Mouse (Mus musculus) liver, embryonic 15.5 days (tissue): Measurements from ENCODE around the gene Enpp1. TPM values are rescaled to one million over a fixed set of nuclear protein-coding genes. Genes with fewer than 3 reads are reported as not detected.

Source experiments
- ATAC-seq: fragments of 200-750 bp; cut with Nextera tagmentation; 2 replicates; pipeline ENCODE4 v1.8.0; 2017; ENCODE audit warnings: moderate number of reproducible peaks, mild to moderate bottlenecking, moderate library complexity; ENCODE audit not compliant: insufficient read depth
- H3K27ac ChIP-seq: fragments of 300-500 bp; sonication (generic); replicated peaks from 2 replicates; pipeline ENCODE4 v1.5.1; 2015; ENCODE audit warnings: mild to moderate bottlenecking, inconsistent platforms
- H3K27me3 ChIP-seq: fragments of 300-500 bp; sonication (generic); 2 replicates; pipeline ENCODE4 v1.6.1; 2015; ENCODE audit warnings: mild to moderate bottlenecking, inconsistent platforms
- H3K36me3 ChIP-seq: fragments of 300-500 bp; sonication (generic); replicated peaks from 2 replicates; pipeline ENCODE4 v1.6.1; 2015; ENCODE audit warnings: moderate library complexity, mild to moderate bottlenecking, inconsistent platforms
- H3K4me1 ChIP-seq: fragments of 300-500 bp; sonication (generic); replicated peaks from 2 replicates; pipeline ENCODE4 v1.6.1; 2015; ENCODE audit warnings: inconsistent platforms
- H3K4me2 ChIP-seq: fragments of 300-500 bp; sonication (generic); 2 replicates; pipeline ENCODE4 v1.6.1; 2015; ENCODE audit warnings: moderate library complexity, mild to moderate bottlenecking, inconsistent platforms
- H3K4me3 ChIP-seq: fragments of 300-500 bp; sonication (generic); replicated peaks from 2 replicates; pipeline ENCODE4 v1.5.1; 2015; ENCODE audit warnings: mild to moderate bottlenecking, inconsistent platforms
- H3K9ac ChIP-seq: fragments of 300-500 bp; sonication (generic); 2 replicates; pipeline ENCODE4 v1.6.1; 2015; ENCODE audit warnings: moderate library complexity, mild to moderate bottlenecking, inconsistent platforms
- H3K9me3 ChIP-seq: fragments of 300-500 bp; sonication (generic); replicated peaks from 2 replicates; pipeline ENCODE4 v1.6.1; 2016; ENCODE audit warnings: inconsistent platforms
- WGBS: fragments of 180-500 bp; shearing (Covaris S2); methylation state at CpG from one replicate; pipeline ENCODE4 v1.1.7; 2015; ENCODE audit warnings: mixed read lengths; ENCODE audit not compliant: insufficient replicate concordance; 5-methylcytosine and 5-hydroxymethylcytosine counted together
- polyA plus RNA-seq: library from polyadenylated mRNA; unstranded; fragments of >200 nt; fragmentation: Nextera tagmentation; extraction: Ambion mirVana; gene quantifications from 2 replicates; pipeline ENCODE4 v1.2.1, GENCODE M21; 2015

The Enpp1 gene
- polyA plus RNA-seq, 1 experiment from 2014 or later = 2.0 TPM

DNA sequence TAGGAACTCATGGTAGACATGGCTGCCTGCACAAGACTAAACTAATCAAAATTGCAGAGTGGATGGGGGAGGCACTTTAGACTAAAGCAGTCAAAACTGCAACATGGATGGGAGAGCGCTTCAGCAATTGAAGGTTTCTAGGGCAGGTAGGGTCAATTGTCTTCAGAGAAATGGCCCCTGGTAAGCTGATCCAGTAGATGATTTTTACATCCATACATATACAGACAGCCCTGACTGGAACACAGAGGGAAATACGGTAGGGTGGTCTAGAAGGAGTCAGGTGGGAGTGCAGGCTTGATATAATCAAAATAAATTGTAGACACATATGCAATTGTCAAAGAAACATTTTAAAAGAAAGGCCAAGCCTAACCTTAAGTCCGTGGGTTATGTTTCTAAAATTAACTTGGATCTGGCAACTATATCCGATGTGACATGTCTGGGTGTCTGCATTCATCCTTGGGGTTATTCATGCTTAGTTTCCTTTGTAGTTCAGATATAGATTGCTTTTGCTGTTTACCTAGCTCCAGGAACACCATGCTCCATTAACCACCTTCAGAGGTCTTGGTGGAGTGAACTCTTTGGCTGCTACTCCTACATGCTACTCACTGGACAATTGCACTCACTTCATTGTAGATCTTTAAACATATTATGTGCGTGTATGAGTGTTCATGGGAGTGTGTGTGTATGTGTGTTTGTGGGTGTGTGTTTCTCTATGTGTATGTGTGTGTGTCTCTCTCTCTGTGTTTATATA lies 23.2 kb upstream of the Enpp1 start:
- H3K9ac ChIP-seq = no peak overlapping the region
- H3K4me1 ChIP-seq = peaks cover 6% of the 10 kb centered on the region
- no peak overlapping the region for H3K4me3 ChIP-seq
- no peak for ATAC-seq
- no peaks in the 10 kb centered on the region for H3K36me3 ChIP-seq
- no peak overlapping the region for H3K4me2 ChIP-seq
- H3K9me3 ChIP-seq = no peaks in the 10 kb centered on the region
- H3K27ac ChIP-seq = no peak overlapping the region
- H3K27me3 ChIP-seq = no peaks in the 10 kb centered on the region
- WGBS = 66% methylated on average over 5 of the region's 5 CpGs

DNA sequence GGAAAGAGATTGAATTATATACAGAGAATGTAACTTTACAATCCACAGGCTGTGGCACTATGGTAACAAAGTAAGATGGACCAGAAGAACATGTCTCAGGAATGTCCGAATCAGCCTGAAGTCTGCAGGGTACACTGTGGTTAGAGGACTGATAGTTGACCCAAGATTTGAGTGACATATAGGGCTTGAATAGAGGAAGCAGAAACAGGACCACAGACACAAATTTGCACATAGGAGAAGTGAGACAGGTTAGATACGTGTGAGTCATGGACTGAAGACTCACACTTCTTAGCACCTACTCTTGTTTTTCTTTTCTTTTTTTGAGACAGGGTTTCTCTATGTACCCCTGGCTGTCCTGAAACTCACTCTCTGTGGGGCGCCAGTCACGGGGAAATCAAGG lies 15.5 kb upstream of the Enpp1 start:
- Histone ChIP-seq H3K27ac (no peak overlapping the region), H3K4me1 (peaks cover 6% of the 10 kb centered on the region), H3K9ac (no peak overlapping the region), H3K9me3 (no peaks in the 10 kb centered on the region), H3K4me3 (no peak overlapping the region), H3K27me3 (no peaks in the 10 kb centered on the region), H3K4me2 (no peak overlapping the region), H3K36me3 (no peaks in the 10 kb centered on the region)
- 48% methylated on average over 4 of the region's 4 CpGs for WGBS
- no peak for ATAC-seq

- no peak overlapping the region for H3K9ac ChIP-seq
- H3K4me3 ChIP-seq = no peak overlapping the region
- ATAC-seq = no peak
- no peaks in the 10 kb centered on the region for H3K27me3 ChIP-seq
- no peaks in the 10 kb centered on the region for H3K9me3 ChIP-seq
- no peak overlapping the region for H3K27ac ChIP-seq
- 73% methylated on average over 2 of the region's 2 CpGs for WGBS
- no peaks in the 10 kb centered on the region for H3K36me3 ChIP-seq
- H3K4me1 ChIP-seq = no peaks in the 10 kb centered on the region
- H3K4me2 ChIP-seq = no peak overlapping the region
Observed at GRCm38 (mm10) chr10:24725197-24725596, 13.2 kb upstream of the Enpp1 start.

- no peaks in the 10 kb centered on the region for H3K27me3 ChIP-seq
- WGBS = 77% methylated on average over 3 of the region's 3 CpGs
- no peaks in the 10 kb centered on the region for H3K9me3 ChIP-seq
- no peak overlapping the region for H3K4me3 ChIP-seq
- H3K4me1 ChIP-seq = peaks cover 6% of the 10 kb centered on the region
- no peak overlapping the region for H3K27ac ChIP-seq
- no peak overlapping the region for H3K4me2 ChIP-seq
- H3K9ac ChIP-seq = no peak overlapping the region
- no peak for ATAC-seq
- H3K36me3 ChIP-seq = no peaks in the 10 kb centered on the region
Observed at GRCm38 (mm10) chr10:24721841-24722240, 9.9 kb upstream of the Enpp1 start.

GRCm38 (mm10) chr10:24719383-24719782 lies 7.4 kb upstream of the Enpp1 start:
- WGBS = 71% methylated on average over 4 of the region's 4 CpGs
- H3K36me3 ChIP-seq = no peaks in the 10 kb centered on the region
- H3K4me3 ChIP-seq = no peak overlapping the region
- H3K27ac ChIP-seq = no peak overlapping the region
- H3K4me1 ChIP-seq = peaks cover 6% of the 10 kb centered on the region
- H3K27me3 ChIP-seq = no peaks in the 10 kb centered on the region
- H3K9ac ChIP-seq = no peak overlapping the region
- no peak for ATAC-seq
- no peak overlapping the region for H3K4me2 ChIP-seq
- no peaks in the 10 kb centered on the region for H3K9me3 ChIP-seq

GRCm38 (mm10) chr10:24718720-24719119 lies 6.8 kb upstream of the Enpp1 start:
- Histone ChIP-seq H3K36me3 (no peaks in the 10 kb centered on the region), H3K9ac (no peak overlapping the region), H3K9me3 (no peaks in the 10 kb centered on the region), H3K27me3 (no peaks in the 10 kb centered on the region), H3K27ac (no peak overlapping the region), H3K4me2 (no peak overlapping the region), H3K4me1 (peaks cover 6% of the 10 kb centered on the region), H3K4me3 (no peak overlapping the region)
- WGBS = 29% methylated on average over 11 of the region's 11 CpGs
- ATAC-seq = no peak

DNA sequence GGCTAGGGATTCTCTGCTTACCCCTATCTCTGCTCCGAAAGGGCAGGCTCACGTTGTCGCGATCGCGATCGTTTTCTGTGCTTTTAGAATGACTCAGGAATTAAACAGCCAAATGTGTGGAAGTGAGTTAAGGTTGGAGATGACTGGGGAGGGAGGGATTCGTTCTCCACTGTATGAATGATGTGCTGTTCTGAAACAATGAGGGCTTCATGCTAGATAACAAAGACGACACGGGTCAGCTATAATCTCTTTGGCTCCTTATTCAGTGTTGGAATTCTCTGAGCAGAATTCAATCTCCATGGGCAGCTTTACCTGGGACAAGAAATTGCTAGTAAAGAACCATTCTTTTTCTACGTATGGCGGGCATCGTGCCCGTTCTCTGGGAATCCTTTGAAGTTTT lies 6.1 kb upstream of the Enpp1 start:
- H3K9me3 ChIP-seq = no peaks in the 10 kb centered on the region
- no peak for ATAC-seq
- H3K36me3 ChIP-seq = no peaks in the 10 kb centered on the region
- peaks cover 6% of the 10 kb centered on the region for H3K4me1 ChIP-seq
- H3K4me3 ChIP-seq = no peak overlapping the region
- 43% methylated on average over 14 of the region's 14 CpGs for WGBS
- H3K9ac ChIP-seq = no peak overlapping the region
- H3K27ac ChIP-seq = no peak overlapping the region
- H3K27me3 ChIP-seq = 0 out of 2 replicates have a peak, but pooled peaks cover under 1% of the 10 kb centered on the region
- no peak overlapping the region for H3K4me2 ChIP-seq

DNA sequence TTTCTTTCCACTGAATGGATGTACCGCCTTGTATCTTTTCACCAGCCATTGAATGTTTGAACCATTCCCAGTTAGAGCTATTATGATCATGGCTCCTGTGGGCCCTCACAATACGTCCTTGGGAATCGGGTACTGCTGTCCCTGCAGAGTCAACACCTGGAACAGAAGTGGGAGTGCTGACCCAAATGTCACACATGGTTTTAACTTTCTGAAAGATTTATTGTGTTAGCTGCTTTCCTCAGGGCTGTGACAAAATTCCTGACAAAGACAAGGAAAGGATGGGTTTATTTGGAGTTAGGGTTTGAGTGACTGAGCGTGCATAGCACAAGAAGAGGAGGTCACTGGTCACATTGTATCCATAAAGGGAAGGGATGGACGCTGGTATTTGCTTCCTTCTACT lies 4.3 kb upstream of the Enpp1 start:
- Histone ChIP-seq H3K4me2 (no peak overlapping the region), H3K4me3 (no peak overlapping the region), H3K9me3 (no peaks in the 10 kb centered on the region), H3K27me3 (peaks cover 18% of the 10 kb centered on the region), H3K9ac (no peak overlapping the region), H3K27ac (no peak overlapping the region), H3K36me3 (no peaks in the 10 kb centered on the region), H3K4me1 (peaks cover 10% of the 10 kb centered on the region)
- ATAC-seq = no peak
- 75% methylated on average over 5 of the region's 5 CpGs for WGBS

- H3K4me2 ChIP-seq = peak overlapping the region; percentile 92
- no peak overlapping the region for H3K9ac ChIP-seq
- peaks cover 28% of the 10 kb centered on the region for H3K27me3 ChIP-seq
- 56% methylated on average over 5 of the region's 5 CpGs for WGBS
- peaks cover 8% of the 10 kb centered on the region for H3K4me1 ChIP-seq
- no peaks in the 10 kb centered on the region for H3K36me3 ChIP-seq
- no peak overlapping the region for H3K4me3 ChIP-seq
- no peaks in the 10 kb centered on the region for H3K9me3 ChIP-seq
- no peak for ATAC-seq
- H3K27ac ChIP-seq = no peak overlapping the region
Observed at GRCm38 (mm10) chr10:24712901-24713300, 942 bp upstream of the Enpp1 start.

GRCm38 (mm10) chr10:24712367-24712761 lies 405 bp upstream of the Enpp1 start:
- WGBS = 10% methylated on average over 15 of the region's 15 CpGs
- no peak for ATAC-seq

DNA sequence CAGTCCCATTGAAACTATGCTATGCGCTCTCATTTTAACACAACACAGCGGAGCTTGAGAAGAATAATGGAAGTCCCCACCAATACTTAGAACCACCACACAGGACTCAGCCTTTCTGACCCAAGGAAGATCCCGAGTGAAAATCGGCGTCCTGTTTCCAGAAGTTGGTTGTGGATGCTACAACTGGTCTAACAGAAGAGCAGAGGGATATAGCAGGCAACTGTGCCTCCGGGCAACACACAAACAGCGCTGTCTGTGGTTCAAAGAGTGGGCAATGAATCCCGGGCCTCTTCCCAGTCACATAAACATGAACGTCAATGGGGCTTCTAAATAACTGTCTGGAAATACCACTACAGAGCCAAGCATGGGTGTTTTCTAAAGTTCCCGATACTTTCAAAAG lies 888 bp downstream of the Enpp1 start:
- Histone ChIP-seq H3K27me3 (peaks cover 28% of the 10 kb centered on the region), H3K9ac (no peak overlapping the region), H3K9me3 (no peaks in the 10 kb centered on the region), H3K4me3 (peak overlapping the region; percentile 65), H3K4me2 (peak overlapping the region; percentile 92), H3K4me1 (peaks cover 8% of the 10 kb centered on the region), H3K27ac (no peak overlapping the region), H3K36me3 (no peaks in the 10 kb centered on the region)
- 24% methylated on average over 10 of the region's 10 CpGs for WGBS
- no peak for ATAC-seq

More at GRCm38 (mm10) chr10:24712367-24712761, 405 bp upstream of the Enpp1 start:
- Histone ChIP-seq H3K27me3 (peaks cover 28% of the 10 kb centered on the region), H3K9ac (peak overlapping the region; percentile 54; the same call in 1 of the 2 replicates), H3K36me3 (no peaks in the 10 kb centered on the region), H3K4me1 (peaks cover 8% of the 10 kb centered on the region), H3K9me3 (no peaks in the 10 kb centered on the region), H3K27ac (no peak overlapping the region), H3K4me2 (peak overlapping the region; percentile 92), H3K4me3 (peak overlapping the region; percentile 65)

GRCm38 (mm10) chr10:24710361-24710760 lies 1.6 kb downstream of the Enpp1 start:
- WGBS = 82% methylated on average over 6 of the region's 6 CpGs
- no peak overlapping the region for H3K27ac ChIP-seq
- peaks cover 28% of the 10 kb centered on the region for H3K27me3 ChIP-seq
- no peak overlapping the region for H3K4me3 ChIP-seq
- peaks cover 8% of the 10 kb centered on the region for H3K4me1 ChIP-seq
- no peaks in the 10 kb centered on the region for H3K9me3 ChIP-seq
- no peaks in the 10 kb centered on the region for H3K36me3 ChIP-seq
- H3K4me2 ChIP-seq = no peak overlapping the region
- ATAC-seq = no peak
- H3K9ac ChIP-seq = no peak overlapping the region
